Mouse (Mus musculus) hematopoietic stem cell, adult 5-6 weeks (primary cell): ENCODE measurements around the gene Ogdh. TPM values are rescaled to one million over a fixed set of nuclear protein-coding genes. Genes with fewer than 3 reads are reported as not detected.
A peak's percentile ranks its signal among the peaks of the same experiment; 100 is the strongest.
"Not testable (repeated sequence)": the region's sequence is repeated elsewhere in the genome, so short reads cannot be mapped to it uniquely, and the experiment has no call there.

ENCODE experiments used
- ATAC-seq, 2 experiments: fragments of 125-278 bp in 1 of 2; replicated peaks in 1 of 2; 2 replicates each; pipeline ENCODE4 v1.8.0; 2016 to 2017; ENCODE audit warnings: inconsistent platforms in 2 of 2, mild to moderate bottlenecking in 2 of 2, moderate number of reproducible peaks in 2 of 2, low read depth in 1 of 2, moderate TSS enrichment in 1 of 2; ENCODE audit not compliant: low FRiP score in 2 of 2, poor library complexity in 2 of 2, severe bottlenecking in 2 of 2, insufficient read depth in 1 of 2, low TSS enrichment in 1 of 2
- total RNA-seq: library from RNA; stranded (forward); fragments of 172-1452, 232-1000 nt; gene quantifications from 2 replicates; pipeline ENCODE4 v1.2.3, GENCODE M21; 2017

Gene Ogdh
- total RNA-seq, 1 experiment from 2014 or later, result 71.7 TPM

GRCm38 (mm10) chr11:6336689-6337088 lies 45.3 kb downstream of the Ogdh start:
- ATAC-seq, result no peak

DNA sequence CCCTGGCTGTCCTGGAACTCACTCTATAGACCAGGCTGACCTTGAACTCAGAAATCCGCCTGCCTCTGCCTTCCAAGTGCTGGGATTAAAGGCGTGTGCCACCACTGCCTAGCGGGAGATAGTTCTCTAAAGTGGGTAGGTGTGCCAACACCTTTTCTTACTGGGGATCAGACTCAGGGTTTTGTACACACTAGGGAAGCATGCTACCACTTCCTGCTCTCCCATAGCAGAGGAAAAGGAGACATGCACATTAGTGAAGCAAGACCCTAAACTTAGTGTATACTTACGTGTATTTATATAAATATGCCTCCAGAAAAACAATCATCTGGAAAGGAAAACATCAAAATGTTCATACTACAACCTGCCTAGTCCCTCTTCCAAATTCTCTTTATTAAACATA lies 54.5 kb downstream of the Ogdh start:
- ATAC-seq, result no peak

DNA sequence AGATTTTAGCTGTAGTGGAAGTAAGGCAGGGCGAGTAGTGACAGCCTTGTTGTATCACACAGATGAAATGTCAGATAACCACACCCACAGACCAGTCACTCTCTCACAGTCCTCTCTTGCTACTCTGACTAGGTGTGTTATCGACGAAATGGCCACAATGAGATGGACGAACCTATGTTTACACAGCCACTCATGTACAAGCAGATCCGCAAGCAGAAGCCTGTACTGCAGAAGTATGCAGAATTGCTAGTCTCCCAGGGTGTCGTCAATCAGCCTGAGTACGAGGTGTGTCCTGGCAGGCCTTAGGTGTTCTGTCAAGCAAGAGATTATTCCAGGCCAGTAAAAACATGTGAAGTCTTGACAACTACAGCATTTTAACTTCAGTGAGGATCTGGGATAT lies 55.5 kb downstream of the Ogdh start:
- ATAC-seq, result no peak

GRCm38 (mm10) chr11:6348681-6349200 lies 57.3 kb downstream of the Ogdh start:
- no peak for ATAC-seq

GRCm38 (mm10) chr11:6349586-6349985 lies 58.2 kb downstream of the Ogdh start:
- no peak for ATAC-seq

DNA sequence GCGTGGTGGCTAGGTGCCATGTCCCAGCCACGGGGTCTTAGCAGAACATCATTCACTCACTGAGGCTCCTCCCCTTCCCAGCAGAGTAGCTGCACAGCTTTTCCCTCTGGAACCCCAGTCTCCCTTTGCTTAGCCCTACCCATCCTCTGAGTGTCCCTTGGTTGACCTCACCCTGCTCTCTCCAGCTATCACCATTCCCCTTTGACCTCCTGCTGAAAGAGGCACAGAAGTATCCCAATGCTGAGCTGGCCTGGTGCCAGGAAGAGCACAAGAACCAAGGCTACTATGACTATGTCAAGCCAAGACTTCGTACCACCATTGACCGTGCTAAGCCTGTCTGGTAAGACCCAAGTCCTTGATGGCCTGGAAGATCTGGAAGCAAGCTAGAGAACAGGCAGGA lies 63.7 kb downstream of the Ogdh start:
- no peak for ATAC-seq

- ATAC-seq, result no peak
Measured at GRCm38 (mm10) chr11:6364581-6365275, 73.3 kb downstream of the Ogdh start.

- peak; percentile 91 to 97 for ATAC-seq
Measured at GRCm38 (mm10) chr11:6365885-6366284, 74.5 kb downstream of the Ogdh start.

DNA sequence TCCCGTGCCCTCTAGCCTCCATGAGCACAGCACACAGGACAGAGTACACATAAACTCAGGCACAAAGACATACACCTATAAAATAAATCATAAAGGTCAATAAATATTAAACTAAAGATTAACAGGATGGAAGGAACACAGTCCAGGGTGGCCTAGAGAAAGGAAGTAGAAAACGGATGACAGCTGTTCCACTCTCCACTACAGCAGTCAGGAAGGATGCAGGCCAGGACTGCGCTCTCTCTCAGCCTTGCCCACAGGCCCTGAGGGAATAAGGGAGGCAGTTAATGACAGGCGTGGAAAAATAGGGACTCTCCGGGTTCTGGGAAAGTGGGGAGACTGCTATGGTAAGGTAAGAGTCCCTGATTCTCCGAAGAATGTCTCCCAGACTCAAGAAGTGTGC lies 75.0 kb downstream of the Ogdh start:
- no peak for ATAC-seq

DNA sequence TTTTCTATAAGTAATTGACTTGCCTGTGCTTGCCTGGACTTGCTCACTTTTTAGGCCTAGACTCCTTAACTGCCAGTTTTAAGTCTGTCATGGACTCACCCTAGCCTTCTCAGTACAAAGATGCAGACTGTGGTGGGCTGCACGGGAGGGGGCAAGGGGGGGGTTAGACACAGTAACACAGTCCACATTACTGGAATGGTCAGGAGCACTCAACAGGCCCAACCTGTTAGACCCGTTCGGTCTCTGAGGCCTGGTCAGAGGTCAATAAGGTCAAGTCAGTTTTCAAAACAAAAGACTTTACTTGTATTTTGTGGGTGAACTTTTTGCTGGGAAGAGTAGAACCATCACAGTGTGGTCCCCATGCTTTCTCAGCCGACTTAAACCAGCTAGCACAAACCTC lies 75.7 kb downstream of the Ogdh start:
- no peak for ATAC-seq

GRCm38 (mm10) chr11:6367986-6368385 lies 76.6 kb downstream of the Ogdh start:
- not testable (repeated sequence) for ATAC-seq

- ATAC-seq, result no peak
Measured at GRCm38 (mm10) chr11:6371376-6372155, 80.1 kb downstream of the Ogdh start.

DNA sequence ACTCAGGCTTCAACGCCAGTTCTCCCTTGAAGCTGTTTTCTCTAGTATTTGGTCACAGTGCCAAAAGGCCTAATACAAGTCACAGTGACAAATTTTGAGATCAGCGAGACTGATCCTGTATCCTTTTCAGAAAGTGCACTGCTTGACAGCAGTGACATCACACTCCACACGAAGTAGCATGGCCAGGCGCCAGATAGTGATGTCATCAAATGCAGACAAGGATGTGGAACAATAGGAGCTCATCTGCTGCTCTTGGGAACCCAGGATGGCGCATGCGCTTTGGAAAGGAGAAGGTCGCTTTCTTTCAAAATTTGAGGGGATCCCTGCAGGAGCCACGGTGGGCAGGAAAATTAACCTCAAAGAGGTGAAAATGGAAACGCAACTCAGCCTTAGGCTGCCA lies 81.4 kb downstream of the Ogdh start:
- no peak for ATAC-seq

DNA sequence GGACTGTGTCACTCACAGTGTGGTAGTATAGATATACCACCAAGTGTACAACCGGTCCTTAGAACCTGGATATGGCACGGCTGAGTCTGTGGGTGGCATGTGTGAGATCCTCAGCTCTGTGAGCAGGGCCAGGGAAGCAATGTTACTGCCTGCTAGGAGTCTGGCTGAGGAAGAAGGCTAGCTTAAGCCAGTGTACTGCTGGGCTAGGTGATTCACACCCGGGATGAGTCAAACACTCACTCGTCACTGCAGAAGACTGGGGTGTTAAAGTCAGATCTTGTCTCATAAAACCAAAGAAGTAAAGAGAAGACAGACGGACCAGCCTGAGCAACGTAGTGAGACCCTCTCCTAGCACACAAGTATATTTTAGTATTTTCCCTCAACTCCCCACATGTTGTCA lies 89.5 kb downstream of the Ogdh start:
- ATAC-seq, result no peak

DNA sequence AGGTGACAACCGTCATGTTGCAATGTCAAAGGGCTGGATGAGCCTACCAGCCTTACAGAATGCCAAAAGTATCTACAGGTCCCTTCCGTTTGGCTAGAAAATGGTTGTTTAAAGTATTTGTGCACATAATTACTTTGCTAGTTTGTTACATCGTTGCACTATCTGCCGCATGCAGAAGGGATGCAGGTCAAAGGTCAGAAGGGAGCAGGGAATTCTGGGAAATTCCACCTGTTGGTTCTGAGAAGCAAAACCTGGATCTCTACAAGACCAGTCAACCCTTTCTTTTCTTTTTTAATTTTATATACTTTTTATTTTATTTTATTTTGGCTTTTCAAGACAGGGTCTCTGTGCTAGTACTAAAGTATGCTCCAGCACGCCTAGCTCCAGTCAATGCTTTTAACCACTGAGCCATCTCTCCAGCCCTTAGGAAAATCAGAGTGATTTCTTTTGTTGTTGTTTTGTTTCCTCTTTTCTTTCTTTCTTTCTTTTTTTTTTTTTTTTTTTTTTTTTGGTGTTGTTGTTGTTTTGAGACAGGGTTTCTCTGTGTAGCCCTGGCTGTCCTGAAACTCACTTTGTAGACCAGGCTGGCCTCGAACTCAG lies 96.8 kb downstream of the Ogdh start:
- no peak for ATAC-seq

GRCm38 (mm10) chr11:6388726-6389413 lies 97.4 kb downstream of the Ogdh start, which contains the start of gene Zmiz2:
Gene Zmiz2 (plus strand): TSS chr11:6389074.
- peak; percentile 83 to 84 for ATAC-seq

- no peak for ATAC-seq
Measured at GRCm38 (mm10) chr11:6389483-6389921, 98.1 kb downstream of the Ogdh start.
